Mouse (Mus musculus): ENCODE results near the gene Arl8a.
"Not testable (repeated sequence)": the region's sequence is repeated elsewhere in the genome, so short reads cannot be mapped to it uniquely, and the experiment has no call there.

Arl8a gene

DNA sequence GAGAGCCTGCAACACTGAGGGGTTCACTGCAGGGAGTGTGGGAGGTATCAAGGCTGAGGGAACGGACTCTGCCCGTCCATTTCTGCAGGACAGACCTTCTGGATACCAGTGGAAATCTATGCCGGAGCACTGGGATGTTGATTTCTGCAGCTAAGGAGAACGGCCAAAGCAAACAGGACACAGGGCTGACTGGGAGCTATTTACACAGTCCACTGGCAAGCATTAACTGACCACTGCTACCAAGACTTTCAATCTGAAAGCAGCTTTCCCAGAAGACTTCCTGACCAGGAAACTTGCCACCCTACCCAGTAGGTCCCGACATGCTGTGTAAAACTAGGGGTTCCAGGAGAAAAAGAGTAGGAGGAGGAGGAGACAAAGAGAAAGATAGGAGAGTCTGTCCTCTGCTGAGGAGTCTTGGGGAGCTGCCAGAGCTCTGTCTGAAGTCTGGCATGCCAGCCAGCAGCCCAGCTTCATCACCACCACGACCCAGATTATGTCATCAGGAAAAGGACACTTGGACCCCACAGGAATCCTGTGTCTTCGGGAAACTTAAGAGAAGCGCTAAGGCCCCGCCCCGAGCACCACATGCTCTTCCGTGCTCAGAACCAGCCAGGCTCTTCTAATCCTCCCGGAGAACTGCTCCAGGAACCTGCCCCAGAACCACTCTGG, 23.1 kb downstream of the Arl8a start:
- no peak for DNase-seq (ENCODE audit: low spot score)

DNA sequence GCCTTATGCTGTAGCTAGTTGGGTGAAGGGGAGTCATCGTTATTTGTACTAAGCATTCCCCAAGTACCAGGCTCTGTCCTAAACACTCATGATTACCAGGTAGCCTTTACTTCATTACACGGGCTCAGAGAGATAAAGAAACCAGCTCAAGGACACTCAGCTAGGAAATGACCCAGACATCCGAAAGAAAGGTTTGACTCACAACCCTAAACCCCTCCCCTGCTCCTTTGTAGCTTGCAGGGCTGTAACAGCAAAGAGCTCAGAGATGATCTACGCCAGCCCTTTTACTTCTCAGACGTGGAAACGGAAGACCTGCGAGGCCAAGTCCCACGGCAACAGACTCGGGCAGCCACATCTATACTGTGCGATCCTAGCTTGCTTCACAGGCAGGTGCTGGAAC, 23.7 kb downstream of the Arl8a start:
- no peak for DNase-seq (ENCODE audit: low spot score)

DNA sequence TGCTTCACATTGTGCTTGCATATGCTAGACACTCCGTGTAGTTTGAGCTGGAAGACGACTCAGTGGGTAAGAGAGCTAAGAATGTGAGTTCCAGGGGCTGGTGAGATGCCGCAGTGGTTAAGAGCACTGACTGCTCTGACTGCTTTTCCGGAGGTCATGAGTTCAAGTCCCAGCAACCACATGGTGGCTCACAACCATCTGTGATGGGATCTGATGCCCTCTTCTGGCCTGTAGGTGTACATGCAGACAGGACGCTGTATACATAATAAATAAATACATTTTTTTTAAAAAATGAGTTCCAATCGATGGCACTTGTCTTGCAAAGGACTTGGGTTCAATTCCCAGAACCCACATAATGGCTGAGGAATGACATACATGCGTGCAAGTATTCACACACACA, 24.6 kb downstream of the Arl8a start:
- DNase-seq (ENCODE audit: low spot score), result no peak

DNA sequence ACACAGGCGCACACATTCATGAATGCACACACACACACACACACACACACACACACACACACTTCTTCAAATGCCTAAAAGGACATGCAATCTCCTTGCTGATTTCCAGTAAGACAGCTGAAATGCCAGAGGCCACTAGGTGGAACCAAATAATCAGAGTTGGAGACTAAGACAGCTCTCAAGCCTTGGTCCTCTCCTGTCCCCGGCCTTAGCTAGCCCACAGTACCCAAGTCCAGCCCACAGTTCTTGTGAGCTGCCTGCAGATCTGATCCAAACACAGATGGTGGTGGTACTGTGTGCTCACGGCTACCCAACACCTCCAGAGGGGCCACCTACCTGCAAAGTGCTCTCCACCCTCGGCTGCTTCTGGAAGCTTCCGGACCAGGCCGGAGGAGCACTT, 25.4 kb downstream of the Arl8a start:
- no peak for DNase-seq (ENCODE audit: low spot score)

DNA sequence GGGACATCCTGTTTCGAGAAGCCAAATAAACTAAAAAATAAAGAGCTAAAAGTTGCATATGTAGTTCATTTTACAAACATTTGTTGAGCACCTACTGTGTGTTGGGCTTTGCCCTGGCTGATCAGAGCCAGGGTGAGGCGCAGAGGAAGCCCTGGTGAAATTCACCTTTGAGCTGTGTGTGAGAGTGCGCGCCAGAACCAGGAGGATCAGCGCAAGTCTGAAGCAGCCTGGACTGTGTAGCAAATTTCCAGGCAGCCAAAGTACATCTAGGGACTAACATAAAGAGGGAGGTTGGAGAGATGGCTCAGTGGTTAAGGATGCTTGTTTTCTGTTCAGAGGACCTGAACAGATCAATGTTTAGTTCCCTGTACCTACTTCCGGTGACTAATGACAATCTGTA, 26.7 kb downstream of the Arl8a start:
- no peak for DNase-seq (ENCODE audit: low spot score)

DNA sequence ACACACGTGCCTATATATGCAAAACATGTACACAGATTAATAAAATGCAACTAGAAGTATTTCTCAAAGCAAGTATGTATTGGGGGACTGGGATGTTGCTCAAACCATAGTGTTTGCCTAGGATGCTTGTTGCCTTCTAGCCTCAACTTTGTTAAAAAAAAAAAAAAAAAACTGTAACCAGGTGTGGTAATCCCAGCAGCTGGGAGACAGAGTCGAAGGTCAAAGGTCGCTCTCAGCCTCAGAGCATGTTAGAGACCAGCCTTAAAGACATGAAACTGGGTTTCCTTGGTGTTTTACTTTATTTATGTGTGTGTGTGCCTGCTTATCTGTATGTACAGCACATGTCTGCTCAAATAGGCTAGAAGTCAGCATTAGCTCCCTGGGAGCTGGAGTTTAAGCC, 28.6 kb downstream of the Arl8a start:
- DNase-seq (ENCODE audit: low spot score), result no peak

DNA sequence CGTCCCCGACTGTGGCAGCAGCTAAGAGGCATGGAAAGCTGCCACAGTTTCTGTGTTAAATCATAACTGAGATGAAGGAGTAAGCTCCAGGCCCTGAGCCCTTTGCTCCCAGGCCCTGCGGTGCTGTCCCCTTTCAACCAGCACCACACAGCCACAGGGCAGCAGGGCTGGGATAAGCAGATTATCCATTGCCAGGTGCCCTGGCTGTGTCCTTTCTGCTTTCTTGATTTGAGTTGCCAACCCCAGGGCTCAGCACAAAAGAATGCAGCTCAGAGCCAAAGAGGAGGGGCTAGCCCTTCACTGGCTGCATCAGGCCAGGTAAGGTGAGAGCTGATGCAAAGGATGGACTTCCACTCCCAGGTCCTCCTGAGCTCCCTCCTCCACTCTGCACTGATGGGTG, 31.1 kb downstream of the Arl8a start:
- no peak for DNase-seq (ENCODE audit: low spot score)

DNA sequence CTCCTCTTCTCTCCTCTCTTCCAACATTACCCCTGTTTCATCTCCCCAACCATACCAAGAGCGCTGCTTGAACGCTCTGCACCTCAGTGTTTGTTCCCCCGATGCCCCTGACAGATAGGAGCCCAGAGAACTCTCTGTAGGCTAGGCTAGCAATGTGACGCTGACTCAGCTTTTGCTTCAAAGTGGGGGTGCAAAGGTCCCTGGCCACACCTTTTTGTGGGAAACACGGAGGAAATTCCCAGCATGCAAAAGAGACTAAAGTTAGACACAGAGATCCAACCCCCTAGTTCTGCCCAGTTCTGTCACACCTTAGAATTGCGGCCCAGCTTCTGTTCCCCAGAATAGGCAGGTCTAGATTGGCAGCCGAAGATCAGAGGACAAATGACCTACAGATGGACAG, 32.2 kb downstream of the Arl8a start:
- DNase-seq (ENCODE audit: low spot score), result no peak

DNA sequence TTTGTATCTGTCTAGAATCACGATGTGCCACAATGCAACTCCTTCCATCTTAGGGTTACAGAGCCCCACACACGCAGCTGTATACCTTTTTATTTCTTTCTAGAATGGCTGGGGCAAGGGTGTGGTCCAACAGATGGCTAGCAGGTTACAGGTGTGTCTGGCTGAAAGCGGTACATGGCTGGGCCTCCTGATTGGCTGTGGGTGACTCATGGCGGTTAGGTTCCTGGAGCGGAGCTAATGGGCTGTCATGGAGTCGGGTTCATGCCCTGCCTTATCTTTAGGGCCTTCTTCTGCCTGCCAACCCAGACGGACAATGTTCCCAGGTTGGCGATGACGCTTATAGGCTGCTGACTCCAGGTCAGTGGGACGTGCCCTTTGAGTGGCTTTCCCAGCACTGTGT, 34.2 kb downstream of the Arl8a start:
- no peak for DNase-seq (ENCODE audit: low spot score)

DNA sequence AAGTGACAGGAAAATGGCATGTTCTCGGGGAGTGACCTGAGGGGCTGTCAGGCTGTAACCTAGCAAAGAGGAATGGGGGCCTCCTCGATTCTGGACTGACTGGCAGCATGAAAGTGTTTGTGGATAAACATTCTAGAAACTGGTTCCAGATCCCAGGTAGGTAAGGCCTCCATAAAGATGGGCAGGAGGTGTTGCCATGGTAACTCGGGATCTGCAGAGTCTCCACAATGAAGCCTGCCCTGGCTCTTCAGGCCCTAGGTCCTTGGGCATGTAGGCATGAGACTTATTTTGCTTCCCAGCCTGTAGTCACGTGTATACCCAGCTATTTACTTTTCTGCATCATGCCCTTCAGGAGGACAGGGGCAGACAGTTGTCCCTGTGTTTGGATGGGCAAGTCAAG, 34.7 kb downstream of the Arl8a start:
- DNase-seq (ENCODE audit: low spot score), result no peak

DNA sequence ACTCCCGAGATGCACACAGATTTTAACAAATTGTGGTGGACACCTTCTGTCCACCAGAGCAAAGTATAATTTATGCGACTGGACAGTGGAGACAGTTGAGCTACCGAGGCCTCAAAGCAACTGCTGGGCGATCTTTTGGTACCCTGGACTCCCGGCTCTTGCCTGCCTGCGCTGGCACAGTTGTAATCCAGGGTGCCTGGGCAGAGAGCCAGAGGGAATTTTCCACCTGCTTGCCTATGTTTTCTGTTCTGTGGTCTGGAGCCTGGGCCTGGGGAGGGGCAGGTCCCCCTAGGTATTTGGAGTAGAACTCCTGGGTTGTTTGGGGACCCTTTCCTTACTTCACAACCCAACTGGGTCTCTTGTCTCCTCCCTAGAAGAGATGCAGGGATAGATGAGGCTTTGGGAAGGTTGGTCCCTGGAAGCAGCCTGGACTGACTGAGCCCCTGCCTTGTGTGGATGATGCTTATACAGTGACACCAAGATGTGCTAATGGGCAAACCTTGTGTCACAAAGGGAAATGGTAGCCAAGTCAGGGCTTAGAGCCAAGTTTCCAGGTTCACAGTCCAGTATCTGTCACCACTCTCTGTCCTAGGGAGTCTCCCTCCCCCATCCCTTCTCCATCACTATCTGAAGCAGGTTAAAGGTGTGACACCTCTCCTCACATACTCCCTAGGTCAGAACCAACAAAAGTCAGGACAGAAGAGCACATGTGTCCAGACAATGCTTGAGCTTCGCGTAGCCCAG, 35.4 kb downstream of the Arl8a start:
- DNase-seq (ENCODE audit: low spot score), result no peak

DNA sequence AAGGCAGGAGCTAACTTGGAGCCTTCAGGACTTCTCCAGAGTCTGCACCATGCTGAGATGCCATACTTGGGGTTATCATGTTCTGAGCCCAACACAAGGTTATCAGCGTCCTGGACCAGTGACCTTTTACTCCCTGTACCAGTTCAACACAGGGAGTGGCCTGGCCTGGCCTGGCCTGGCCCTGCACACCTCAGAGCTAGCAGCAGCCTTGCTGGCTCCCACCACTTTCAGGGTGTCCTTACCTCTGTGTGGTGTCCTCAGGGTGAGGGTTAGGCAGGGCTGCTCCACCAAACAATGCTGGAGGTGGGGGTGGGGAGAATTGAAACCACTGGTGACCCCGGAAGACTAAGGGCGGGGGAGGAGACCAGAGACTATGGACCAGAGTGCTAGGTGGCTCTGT, 36.4 kb downstream of the Arl8a start:
- DNase-seq (ENCODE audit: low spot score), result no peak

DNA sequence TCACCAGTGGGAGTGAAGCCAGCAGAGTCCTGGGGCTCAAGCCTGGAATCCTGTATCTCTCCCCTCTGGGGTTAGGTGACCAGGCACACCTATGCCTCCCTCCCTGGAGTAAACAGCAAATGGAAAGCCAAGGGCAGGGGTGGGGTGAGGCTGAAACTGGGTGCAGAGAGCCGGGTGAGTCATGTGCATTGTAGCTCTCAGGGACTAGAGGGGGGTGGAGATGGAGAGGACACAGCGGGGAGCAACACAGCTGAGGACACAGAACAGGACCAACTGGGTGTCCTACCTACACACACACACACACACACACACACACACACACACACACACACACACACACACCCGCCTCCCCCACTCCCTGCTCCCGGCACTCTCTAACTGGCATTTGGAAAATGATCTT, 36.8 kb downstream of the Arl8a start:
- no peak for DNase-seq (ENCODE audit: low spot score)

DNA sequence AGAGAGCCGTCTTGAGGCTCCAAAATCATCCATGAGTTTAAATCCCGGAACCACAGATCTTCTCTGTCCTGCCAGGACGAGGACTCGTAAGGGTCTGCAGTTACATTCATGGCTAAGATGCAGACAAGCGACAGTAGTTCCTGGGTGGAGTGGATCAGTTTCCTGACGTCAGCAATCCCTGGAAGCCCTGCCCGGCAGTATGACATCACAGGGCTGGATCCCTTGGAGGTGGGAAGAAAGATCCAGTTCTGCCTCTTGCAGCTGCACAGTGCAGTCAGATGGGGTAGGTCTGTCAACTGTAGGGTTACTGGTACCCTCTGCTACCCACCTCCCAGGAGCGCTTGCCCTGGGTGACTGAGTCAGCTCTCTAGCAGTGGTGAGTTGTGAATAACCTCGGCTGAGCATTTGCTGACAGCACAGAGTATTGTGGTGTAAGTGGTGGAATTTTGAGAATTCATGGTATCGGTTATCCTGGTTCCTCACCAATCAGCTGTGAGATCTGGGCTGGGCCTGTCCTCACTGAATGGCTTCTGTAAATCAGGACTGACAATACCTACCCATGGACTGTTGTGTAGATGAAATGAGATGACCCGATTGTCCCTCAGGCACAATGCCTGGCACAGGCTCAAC, 37.4 kb downstream of the Arl8a start:
- no peak for DNase-seq (ENCODE audit: low spot score)

DNA sequence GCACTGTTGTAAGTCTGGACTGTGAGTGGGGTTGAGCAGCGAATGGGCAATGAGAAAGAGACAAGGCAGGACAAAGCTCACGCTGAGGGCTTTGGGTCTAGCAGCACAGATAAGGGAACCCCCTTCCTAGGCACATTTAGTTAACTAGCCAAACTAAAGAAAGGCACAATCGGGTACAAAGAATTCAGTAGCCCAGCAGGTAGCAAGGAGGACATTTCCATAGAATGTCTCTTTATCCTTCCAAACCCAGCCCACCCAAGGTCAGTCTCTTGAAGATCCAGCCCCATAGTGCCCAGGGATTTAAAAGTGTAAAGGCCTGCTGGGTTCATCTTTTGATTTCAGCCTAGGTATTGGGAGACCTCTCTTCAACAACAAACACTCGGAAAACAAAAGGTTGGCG, 39.3 kb downstream of the Arl8a start:
- DNase-seq (ENCODE audit: low spot score), result no peak

DNA sequence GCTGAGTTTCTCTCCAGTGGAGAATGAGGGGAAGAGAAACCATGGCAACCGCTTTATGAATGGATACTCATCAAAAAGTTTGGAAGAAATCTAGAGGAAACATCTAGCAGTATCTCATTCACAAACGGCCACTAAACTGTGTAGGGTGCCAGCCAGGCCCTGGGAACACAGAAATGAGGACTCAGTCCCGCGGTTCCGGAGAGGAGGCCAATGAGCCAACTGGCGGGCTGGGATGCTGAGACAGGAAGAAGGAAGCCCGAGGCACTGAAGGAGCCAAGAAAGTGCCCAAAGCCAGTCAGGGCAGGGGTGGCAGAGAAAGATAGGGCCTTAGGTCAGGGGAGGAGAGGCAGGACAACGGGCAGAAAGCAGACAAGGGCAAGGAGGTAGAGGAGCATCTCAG, 39.8 kb downstream of the Arl8a start:
- DNase-seq (ENCODE audit: low spot score), result no peak

DNA sequence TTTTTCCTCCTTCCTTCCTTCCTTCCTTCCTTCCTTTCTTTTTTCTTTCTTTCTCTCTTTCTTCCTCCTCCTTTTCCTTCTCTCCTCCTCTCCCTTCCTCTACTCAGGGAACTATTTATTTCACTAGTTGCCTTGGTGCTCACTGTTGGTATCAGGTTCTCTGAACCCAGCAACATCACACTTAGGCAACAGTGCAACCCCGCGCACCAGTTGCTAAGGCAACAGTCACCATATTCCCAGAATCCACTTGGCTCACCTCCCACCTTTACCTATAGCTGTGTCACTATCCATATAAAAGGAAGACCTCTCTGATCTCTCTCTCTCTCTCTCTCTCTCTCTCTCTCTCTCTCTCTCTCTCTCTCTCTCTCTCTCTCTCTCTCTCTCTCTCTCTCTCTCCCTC, 40.4 kb downstream of the Arl8a start:
- not testable (repeated sequence) for DNase-seq (ENCODE audit: low spot score)

DNA sequence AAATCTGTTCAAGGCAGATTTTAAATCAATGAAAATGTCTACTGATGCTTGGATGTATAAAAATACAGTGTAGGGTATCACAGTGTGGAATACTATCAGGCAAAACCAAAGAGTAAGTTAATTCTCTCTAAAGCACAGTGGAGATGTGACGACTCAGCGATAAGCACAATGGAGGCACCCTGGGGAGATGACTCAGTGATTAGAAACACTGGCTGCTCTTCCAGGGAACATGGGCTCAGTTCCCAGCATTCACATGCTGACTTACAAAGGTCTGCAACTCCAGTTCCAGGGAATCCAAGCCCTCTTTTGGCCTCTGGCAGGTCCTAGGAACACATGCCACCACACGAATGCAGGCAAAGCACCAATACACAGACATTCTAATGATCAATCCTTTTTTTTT, 41.6 kb downstream of the Arl8a start:
- no peak for DNase-seq (ENCODE audit: low spot score)

DNA sequence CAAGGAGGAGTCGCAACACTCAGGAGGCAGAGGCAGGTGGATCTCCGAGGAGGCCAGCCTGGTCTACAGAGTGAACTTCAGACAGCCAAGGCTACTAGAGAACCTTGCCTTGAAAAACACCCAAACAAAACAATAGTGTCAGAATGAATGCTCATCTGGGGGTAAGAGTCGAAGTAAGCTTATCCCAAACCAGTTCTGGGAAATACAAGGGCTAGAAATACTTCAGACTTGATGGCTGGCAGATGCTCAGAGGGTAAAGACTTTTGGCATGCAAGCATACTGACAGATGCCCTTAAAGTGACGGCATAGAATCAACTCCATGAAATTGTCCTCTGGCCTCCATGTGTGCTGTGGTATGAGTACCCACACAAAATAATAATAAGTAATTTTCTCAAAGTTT, 42.6 kb downstream of the Arl8a start:
- no peak for DNase-seq (ENCODE audit: low spot score)

DNA sequence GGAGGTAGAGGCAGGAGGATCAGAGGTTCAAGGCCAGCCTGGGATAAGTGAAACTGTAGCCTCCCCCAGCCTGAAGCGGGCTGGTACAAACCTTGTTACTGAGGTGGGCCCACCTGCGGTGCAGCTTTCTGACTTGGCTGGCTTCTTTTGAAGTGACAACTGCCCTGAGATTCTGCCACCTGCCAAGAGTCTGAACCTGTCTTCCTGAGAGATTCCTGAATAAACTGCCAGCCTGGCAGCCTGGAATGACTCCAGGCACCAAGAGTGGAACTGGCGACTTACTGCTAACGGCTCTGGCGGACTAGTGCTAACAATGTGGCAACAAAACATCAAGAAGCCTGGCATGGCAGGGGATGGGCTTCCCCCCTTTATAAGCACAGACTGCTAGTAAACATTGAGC, 47.7 kb downstream of the Arl8a start:
- DNase-seq (ENCODE audit: low spot score), result not testable (repeated sequence)

DNA sequence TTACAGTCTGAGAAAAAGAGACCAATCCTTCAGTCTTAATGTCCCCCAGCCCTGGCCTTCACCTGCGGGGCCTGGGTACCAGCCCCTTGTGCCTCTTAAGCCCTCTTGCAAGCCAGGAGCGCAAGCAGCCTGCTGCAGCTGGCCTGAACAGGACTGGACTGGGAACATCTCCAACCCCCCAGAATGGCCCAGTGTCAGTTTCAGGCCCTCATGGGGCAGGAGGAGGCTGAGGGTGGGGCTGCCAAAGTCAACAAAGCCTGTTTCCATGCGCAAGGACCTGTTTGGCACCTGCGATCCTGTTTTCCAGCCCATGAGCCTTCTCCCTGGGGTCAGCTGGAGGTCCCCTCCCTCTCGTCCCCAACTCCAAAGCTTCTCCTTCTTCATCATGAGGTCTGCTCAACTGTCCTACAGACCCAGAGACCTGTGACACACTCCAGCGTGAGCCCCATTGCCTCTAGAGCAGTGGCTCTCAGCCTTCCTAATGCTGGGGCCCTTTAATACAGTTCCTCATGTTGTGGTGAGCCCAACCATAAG, 49.4 kb downstream of the Arl8a start:
- DNase-seq (ENCODE audit: low spot score), result no peak

DNA sequence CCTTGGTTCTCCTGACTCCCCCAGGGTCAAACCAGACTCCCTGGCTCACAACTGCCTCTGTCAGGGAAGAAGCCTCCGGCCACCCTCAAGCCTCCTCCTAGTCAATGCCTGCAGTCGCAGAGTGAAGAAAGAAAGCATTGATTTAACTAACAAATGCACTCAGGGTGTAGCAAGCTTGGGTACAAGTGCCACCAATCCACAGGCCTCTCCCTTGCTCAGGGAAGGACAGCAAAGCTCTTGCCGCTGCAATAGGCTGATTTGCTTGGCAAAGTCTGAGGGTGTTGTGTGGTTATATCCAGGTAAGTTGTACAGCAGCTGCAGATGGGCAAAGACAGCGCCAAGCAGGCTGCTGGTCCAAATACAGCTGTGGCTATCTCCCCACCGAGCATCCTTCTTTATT, 51.8 kb downstream of the Arl8a start:
- no peak for DNase-seq (ENCODE audit: low spot score)
